Mouse (Mus musculus) brain, embryonic 14.5 days (tissue): ENCODE measurements around the gene Nkapd1.

Experiments used
- CTCF ChIP-seq: fragments of 200-500 bp; IDR thresholded peaks from 2 replicates; pipeline ENCODE4 v1.5.1; 2012; ENCODE audit warnings: inconsistent platforms, mild to moderate bottlenecking, moderate library complexity, borderline replicate concordance; ENCODE audit not compliant: insufficient read depth, insufficient read length; ENCODE audit errors: extremely low read depth
- POLR2A ChIP-seq: fragments of 200-500 bp; IDR thresholded peaks from 2 replicates; pipeline ENCODE4 v1.6.1; 2012; ENCODE audit warnings: mild to moderate bottlenecking, inconsistent platforms, borderline replicate concordance; ENCODE audit not compliant: poor library complexity, insufficient read depth, insufficient read length, severe bottlenecking; ENCODE audit errors: extremely low read depth

GRCm38 (mm10) chr9:50592955-50593354 is 24.3 kb downstream of the Nkapd1 start:
- TF ChIP-seq CTCF (no peak), POLR2A (no peak)
